Comparison of ENCODE assay signal across 9 mouse cellular contexts in the genomic region with DNA sequence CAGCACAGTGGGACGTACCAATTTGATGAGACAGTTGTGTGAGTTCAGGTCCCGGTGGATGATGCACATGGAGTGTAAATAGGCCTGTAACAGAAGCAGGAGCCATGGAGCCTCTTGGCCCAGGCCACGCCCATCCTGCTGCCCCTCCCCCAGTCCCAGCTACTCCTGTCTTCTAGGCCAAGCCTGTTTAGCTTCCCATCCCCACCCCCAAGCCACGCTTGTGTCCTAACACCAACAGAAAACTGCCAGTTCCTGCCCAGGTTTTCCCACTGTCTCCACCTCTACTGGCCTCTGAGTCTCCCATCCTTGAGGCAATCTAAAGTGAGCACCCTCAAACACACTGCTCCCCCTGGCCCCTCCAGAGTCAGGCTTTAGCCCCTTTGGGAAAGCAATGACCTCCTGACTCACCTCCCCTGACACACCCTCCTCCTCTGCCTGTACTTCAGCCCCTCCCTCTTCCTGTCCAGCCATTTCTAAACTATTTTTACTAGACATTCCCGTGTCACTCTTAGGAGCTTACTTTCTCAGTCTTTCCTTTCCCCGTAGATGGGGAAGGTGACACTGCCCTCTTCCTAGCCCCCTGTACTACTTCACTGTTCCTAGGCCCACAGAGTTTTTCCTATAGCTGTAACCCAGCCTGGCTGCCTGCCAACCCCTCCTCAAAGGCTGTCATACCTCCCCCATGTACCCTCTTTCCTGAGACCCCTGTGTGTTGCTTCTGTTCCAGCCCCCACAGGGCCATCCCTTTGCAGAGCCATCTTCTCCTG. TPM values are rescaled to one million over a fixed set of nuclear protein-coding genes. Genes with fewer than 3 reads are reported as not detected.
DNase-seq lines count a peak whose midpoint lies in the region; ATAC-seq lines count a peak whose summit lies in the region.
"Had no signal": no experiment of that assay in that cellular context is flagged by ENCODE, and none has a peak within 500 bp of the region (broad histone marks: within the 10 kb centered on the region; RNA-seq: fewer than 3 reads in every experiment).

No protein-coding gene starts in this region.

- ATAC-seq in midbrain, embryonic 15.5 days (replicated peaks) = no peak
- 0 out of 2 replicates have a peak, but pooled peaks have one; percentile 19 for ATAC-seq in heart, embryonic 15.5 days (replicated peaks; ENCODE audit: insufficient number of reproducible peaks, insufficient read depth, low FRiP score, low read depth)
- peak; percentile 17; the same call in 1 of the 2 replicates for ATAC-seq in lung, embryonic 15.5 days (ENCODE audit: borderline replicate concordance, extremely low read depth, low FRiP score, low TSS enrichment)

- intact Hi-C loops in left cerebral cortex, postnatal 25 days (cut with DNase I) = no loop called here

- no peak overlapping the region for H3K9ac ChIP-seq in midbrain, embryonic 15.5 days
- H3K9ac ChIP-seq in heart, embryonic 15.5 days = peak overlapping the region; percentile 30; the same call in 1 of the 2 replicates
- no peak overlapping the region for H3K9ac ChIP-seq in lung, embryonic 15.5 days

- peaks cover 91% of the 10 kb centered on the region for H3K36me3 ChIP-seq in midbrain, embryonic 10.5 days
- H3K36me3 ChIP-seq in midbrain, embryonic 15.5 days (replicated peaks) = peaks cover 61% of the 10 kb centered on the region
- peaks cover 52% of the 10 kb centered on the region for H3K36me3 ChIP-seq in heart, embryonic 15.5 days
- peaks cover 60% of the 10 kb centered on the region for H3K36me3 ChIP-seq in lung, embryonic 15.5 days

- peaks cover 23% of the 10 kb centered on the region for H3K4me1 ChIP-seq in midbrain, embryonic 10.5 days
- H3K4me1 ChIP-seq in midbrain, embryonic 15.5 days = peaks cover 6% of the 10 kb centered on the region; the same call in 1 of the 2 replicates
- peaks cover 22% of the 10 kb centered on the region for H3K4me1 ChIP-seq in heart, embryonic 15.5 days (replicated peaks)
- H3K4me1 ChIP-seq in lung, embryonic 15.5 days = peaks cover 17% of the 10 kb centered on the region

- H3K4me2 ChIP-seq in midbrain, embryonic 15.5 days = no peak overlapping the region
- no peak overlapping the region for H3K4me2 ChIP-seq in heart, embryonic 15.5 days
- H3K4me2 ChIP-seq in lung, embryonic 15.5 days = no peak overlapping the region

- 40% methylated on average over 6 of the region's 6 CpGs for WGBS in midbrain, embryonic 10.5 days
- WGBS in midbrain, embryonic 15.5 days = 37% methylated on average over 6 of the region's 6 CpGs
- WGBS in heart, embryonic 15.5 days = 26% methylated on average over 6 of the region's 6 CpGs
- 25% methylated on average over 6 of the region's 6 CpGs for WGBS in lung, embryonic 15.5 days

- H3K4me3 ChIP-seq in midbrain, embryonic 10.5 days = no peak overlapping the region
- no peak overlapping the region for H3K4me3 ChIP-seq in midbrain, embryonic 15.5 days
- no peak overlapping the region for H3K4me3 ChIP-seq in heart, embryonic 15.5 days
- H3K4me3 ChIP-seq in lung, embryonic 15.5 days = no peak overlapping the region
- H3K4me3 ChIP-seq: erythroblast, embryonic 14.5 days had no signal

- no peaks in the 10 kb centered on the region for H3K27me3 ChIP-seq in midbrain, embryonic 10.5 days (ENCODE audit: low read depth, poor library complexity, severe bottlenecking)
- H3K27me3 ChIP-seq in midbrain, embryonic 15.5 days (replicated peaks) = no peaks in the 10 kb centered on the region
- no peaks in the 10 kb centered on the region for H3K27me3 ChIP-seq in heart, embryonic 15.5 days
- no peaks in the 10 kb centered on the region for H3K27me3 ChIP-seq in lung, embryonic 15.5 days

- H3K27ac ChIP-seq in midbrain, embryonic 10.5 days (replicated peaks) = peak overlapping the region; percentile 80
- no peak overlapping the region for H3K27ac ChIP-seq in midbrain, embryonic 15.5 days
- peak overlapping the region; percentile 61 for H3K27ac ChIP-seq in heart, embryonic 15.5 days
- peak overlapping the region; percentile 37 for H3K27ac ChIP-seq in lung, embryonic 15.5 days

- no peaks in the 10 kb centered on the region for H3K9me3 ChIP-seq in midbrain, embryonic 10.5 days (replicated peaks)
- H3K9me3 ChIP-seq in midbrain, embryonic 15.5 days = no peaks in the 10 kb centered on the region
- no peaks in the 10 kb centered on the region for H3K9me3 ChIP-seq in heart, embryonic 15.5 days (replicated peaks)
- no peaks in the 10 kb centered on the region for H3K9me3 ChIP-seq in lung, embryonic 15.5 days

- DNase-seq in midbrain, embryonic 10.5 days (ENCODE audit: low spot score) = peak; percentile 43
- peak; percentile 96 for DNase-seq in ZHBTc4 (ENCODE audit: low read depth, low spot score)
- DNase-seq in frontal cortex, postnatal 14 days (ENCODE audit: low spot score in 2 of 2) = no peak
- no peak for DNase-seq in gastrocnemius, postnatal 10 days
- DNase-seq in left cerebral cortex, postnatal 25 days (ENCODE audit: low spot score in 2 of 2) = no peak

RNA-seq across cellular contexts. Expression of gene Pik3ip1, which starts 18.6 kb away (rescaled TPM):
- 7.4 and 13.0 TPM in 2 replicates for polyA plus RNA-seq in midbrain, embryonic 10.5 days (2016; fragmentation: Nextera tagmentation; extraction: Ambion mirVana)
- polyA plus RNA-seq in midbrain, embryonic 15.5 days (2015; fragmentation: Nextera tagmentation; extraction: Ambion mirVana) = 26.5 and 26.6 TPM in 2 replicates
- polyA plus RNA-seq in heart, embryonic 15.5 days (2015; fragmentation: Nextera tagmentation; extraction: Ambion mirVana) = 35.1 and 36.1 TPM in 2 replicates
- 10.8 and 11.0 TPM in 2 replicates for polyA plus RNA-seq in lung, embryonic 15.5 days (2015; fragmentation: Nextera tagmentation; extraction: Ambion mirVana)
- total RNA-seq in gastrocnemius, postnatal 10 days (2021) = 10 to 100 TPM; 11.0 to 15.8 TPM
- total RNA-seq in left cerebral cortex, postnatal 25 days (2021) = 10 to 100 TPM; 26.3 to 29.1 TPM

Comparison
In these comparisons a context has a peak if more than half of its experiments do, and no peak if none do; other contexts are left out.
1. DNase-seq: peak in midbrain, embryonic 10.5 days (single experiment) and ZHBTc4 (single experiment); none in frontal cortex, postnatal 14 days (0 of 2), gastrocnemius, postnatal 10 days (single experiment) and left cerebral cortex, postnatal 25 days (0 of 2).